Mouse (Mus musculus): ENCODE results near the gene Pak4. TPM values are rescaled to one million over a fixed set of nuclear protein-coding genes. Genes with fewer than 3 reads are reported as not detected.

The Pak4 gene
- total and polyA plus RNA-seq, 2 experiments from 2014 or later = 11.5 to 11.9 TPM

GRCm38 (mm10) chr7:28591862-28592261, 6.1 kb downstream of the Pak4 start:
- Histone ChIP-seq H3K9me3 (ENCODE audit: low read length) (no peaks in the 10 kb centered on the region), H3K36me3 (ENCODE audit: insufficient read depth) (no peaks in the 10 kb centered on the region), H3K4me1 (ENCODE audit: insufficient read depth) (peaks cover 7% of the 10 kb centered on the region; the same call in 1 of the 2 replicates), H3K9ac (no peak overlapping the region), H3K27me3 (ENCODE audit: insufficient read depth, low read length) (no peaks in the 10 kb centered on the region), H3K4me3 (ENCODE audit: low read depth, low read length) (no peak overlapping the region), H3K27ac (ENCODE audit: low read depth, low read length) (no peak overlapping the region), H3K4me2 (ENCODE audit: low read depth) (no peak overlapping the region)
- WGBS = 61% methylated on average over 1 of the region's 1 CpGs
- TF ChIP-seq CTCF (IDR thresholded peaks at IDR 0.05; ENCODE audit: low read depth) = no peak
- ATAC-seq (no peak), DNase-seq (no peak)

DNA sequence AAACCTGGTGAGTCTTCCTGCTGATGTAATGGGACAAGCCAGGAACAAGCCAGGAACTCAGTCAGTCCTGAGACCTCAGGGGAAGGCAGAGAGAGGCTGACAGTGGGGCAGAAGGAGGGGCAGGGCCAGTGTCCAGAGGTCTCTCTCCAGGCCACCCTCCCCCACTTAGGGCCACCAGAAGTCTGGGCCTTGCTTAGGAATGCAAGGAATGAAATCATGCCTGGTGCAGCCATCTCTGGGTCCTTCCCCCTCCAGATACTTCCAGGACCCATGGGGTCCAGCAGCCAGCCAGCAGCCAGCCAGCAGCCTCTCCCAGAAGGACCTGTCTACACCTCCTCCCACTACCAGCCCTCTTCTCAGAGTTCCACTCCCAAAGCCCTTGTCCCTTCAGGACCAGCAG, 10.3 kb downstream of the Pak4 start:
- H3K27ac ChIP-seq (ENCODE audit: low read depth, low read length) = no peak overlapping the region
- peaks cover 11% of the 10 kb centered on the region for H3K4me1 ChIP-seq (ENCODE audit: insufficient read depth)
- no peaks in the 10 kb centered on the region for H3K9me3 ChIP-seq (ENCODE audit: low read length)
- DNase-seq (no peak), ATAC-seq (no peak)
- H3K27me3 ChIP-seq (ENCODE audit: insufficient read depth, low read length) = no peaks in the 10 kb centered on the region
- H3K4me3 ChIP-seq (ENCODE audit: low read depth, low read length) = no peak overlapping the region
- no peak overlapping the region for H3K4me2 ChIP-seq (ENCODE audit: low read depth)
- TF ChIP-seq CTCF (IDR thresholded peaks at IDR 0.05; ENCODE audit: low read depth) = no peak
- H3K9ac ChIP-seq = no peak overlapping the region
- H3K36me3 ChIP-seq (ENCODE audit: insufficient read depth) = no peaks in the 10 kb centered on the region

GRCm38 (mm10) chr7:28586663-28587411, 11.1 kb downstream of the Pak4 start:
- TF ChIP-seq CTCF (IDR thresholded peaks at IDR 0.05; ENCODE audit: low read depth) = no peak
- DNase-seq (no peak), ATAC-seq (0 out of 2 replicates have a peak, but pooled peaks have one; percentile 18)
- Histone ChIP-seq H3K4me1 (ENCODE audit: insufficient read depth) (peaks cover 11% of the 10 kb centered on the region), H3K36me3 (ENCODE audit: insufficient read depth) (no peaks in the 10 kb centered on the region), H3K4me2 (ENCODE audit: low read depth) (no peak overlapping the region), H3K27ac (ENCODE audit: low read depth, low read length) (no peak overlapping the region), H3K27me3 (ENCODE audit: insufficient read depth, low read length) (no peaks in the 10 kb centered on the region), H3K9ac (no peak overlapping the region), H3K4me3 (ENCODE audit: low read depth, low read length) (no peak overlapping the region), H3K9me3 (ENCODE audit: low read length) (no peaks in the 10 kb centered on the region)
- WGBS = 53% methylated on average over 6 of the region's 6 CpGs

DNA sequence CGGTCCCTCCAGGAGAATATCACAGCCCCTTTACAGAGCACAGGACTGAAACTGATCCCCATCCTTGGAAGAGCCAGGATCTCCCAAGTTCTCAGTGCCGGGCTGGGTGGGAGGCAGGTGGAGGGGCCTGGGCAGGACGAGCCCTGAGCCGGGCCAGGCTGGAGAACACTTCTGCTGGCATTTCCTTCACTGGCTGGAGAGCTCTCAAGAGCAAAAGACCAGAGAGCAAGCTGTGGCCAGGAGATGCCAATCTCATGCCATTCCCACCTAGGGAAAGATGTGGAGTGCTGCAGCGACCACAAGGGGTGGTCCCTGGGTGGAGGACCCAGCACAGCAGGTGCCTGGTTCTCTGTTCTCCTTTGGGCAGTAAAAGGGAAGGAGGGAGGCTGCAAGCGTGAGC, 13.0 kb downstream of the Pak4 start:
- ATAC-seq = no peak

DNA sequence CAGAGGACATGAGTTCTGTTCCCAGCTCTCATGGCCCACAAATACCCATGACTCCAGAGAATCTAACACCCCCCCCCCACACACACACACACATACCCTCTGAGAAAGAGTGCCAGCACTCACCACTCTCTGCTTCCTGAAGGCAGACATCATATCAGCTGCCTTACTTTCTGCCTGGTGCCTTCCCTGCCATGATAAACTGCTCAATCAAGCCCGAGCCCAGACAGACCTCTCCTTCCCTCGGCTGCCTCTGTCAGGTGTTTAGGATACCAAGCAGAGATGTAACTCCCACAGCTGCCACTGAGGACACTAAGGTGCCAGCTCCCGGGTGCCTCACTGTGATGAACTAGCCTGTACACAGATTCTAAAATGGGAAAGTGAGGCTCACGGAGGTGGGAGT, 13.5 kb downstream of the Pak4 start:
- Histone ChIP-seq H3K4me3 (ENCODE audit: low read depth, low read length) (no peak overlapping the region), H3K27ac (ENCODE audit: low read depth, low read length) (no peak overlapping the region), H3K9ac (no peak overlapping the region), H3K4me1 (ENCODE audit: insufficient read depth) (peaks cover 11% of the 10 kb centered on the region), H3K27me3 (ENCODE audit: insufficient read depth, low read length) (no peaks in the 10 kb centered on the region), H3K9me3 (ENCODE audit: low read length) (no peaks in the 10 kb centered on the region), H3K4me2 (ENCODE audit: low read depth) (no peak overlapping the region), H3K36me3 (ENCODE audit: insufficient read depth) (no peaks in the 10 kb centered on the region)
- WGBS = 74% methylated on average over 4 of the region's 4 CpGs
- ATAC-seq (no peak), DNase-seq (no peak)
- TF ChIP-seq CTCF (IDR thresholded peaks at IDR 0.05; ENCODE audit: low read depth) = no peak

More for the DNA sequence above, 13.0 kb downstream of the Pak4 start:
- WGBS = 77% methylated on average over 6 of the region's 6 CpGs
- Histone ChIP-seq H3K36me3 (ENCODE audit: insufficient read depth) (no peaks in the 10 kb centered on the region), H3K4me3 (ENCODE audit: low read depth, low read length) (no peak overlapping the region), H3K4me1 (ENCODE audit: insufficient read depth) (peaks cover 11% of the 10 kb centered on the region), H3K27ac (ENCODE audit: low read depth, low read length) (no peak overlapping the region), H3K27me3 (ENCODE audit: insufficient read depth, low read length) (no peaks in the 10 kb centered on the region), H3K9me3 (ENCODE audit: low read length) (no peaks in the 10 kb centered on the region), H3K4me2 (ENCODE audit: low read depth) (no peak overlapping the region), H3K9ac (no peak overlapping the region)
- DNase-seq = no peak
- no peak for TF ChIP-seq CTCF (IDR thresholded peaks at IDR 0.05; ENCODE audit: low read depth)

DNA sequence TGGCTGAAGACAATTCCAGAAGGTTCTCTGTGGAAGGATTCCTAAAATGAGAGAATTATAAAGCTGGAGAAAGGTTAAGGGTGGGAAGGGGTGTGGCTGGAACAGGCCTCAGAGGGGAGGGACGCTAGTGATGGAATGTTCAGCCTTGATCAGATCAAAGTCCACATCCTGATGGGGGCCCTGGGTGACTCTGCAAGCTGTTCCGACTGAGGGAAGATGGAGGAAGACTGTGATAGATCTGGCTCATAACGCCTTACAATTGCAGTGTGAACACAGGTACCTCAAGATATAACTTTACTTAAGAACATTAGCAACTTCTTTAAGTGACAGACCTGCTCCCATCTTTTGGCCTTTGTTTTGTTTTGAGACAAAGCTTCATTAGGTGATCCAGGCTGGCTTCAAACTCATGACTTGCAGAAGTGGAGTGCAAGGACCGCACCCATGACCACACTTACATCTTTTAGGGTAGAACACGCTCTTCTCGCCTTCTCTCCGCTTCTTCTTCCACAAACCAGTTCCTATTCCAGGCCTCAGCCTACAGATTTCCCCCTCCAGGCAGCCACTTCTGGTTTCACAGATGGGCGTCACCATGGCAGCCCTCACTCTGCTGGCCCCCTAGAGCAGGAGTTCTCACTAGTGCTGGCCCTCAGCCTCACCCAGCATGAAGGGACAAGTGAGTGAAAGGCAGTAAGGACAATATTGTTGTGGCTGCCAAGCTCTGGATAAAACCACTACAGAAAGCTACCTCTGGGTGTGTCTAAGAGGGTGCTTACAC, 14.2 kb downstream of the Pak4 start:
- ATAC-seq = peak; percentile 33; the same call in 1 of the 2 replicates
- Histone ChIP-seq H3K4me2 (ENCODE audit: low read depth) (no peak overlapping the region), H3K4me1 (ENCODE audit: insufficient read depth) (peaks cover 11% of the 10 kb centered on the region), H3K36me3 (ENCODE audit: insufficient read depth) (no peaks in the 10 kb centered on the region), H3K9me3 (ENCODE audit: low read length) (no peaks in the 10 kb centered on the region), H3K27me3 (ENCODE audit: insufficient read depth, low read length) (no peaks in the 10 kb centered on the region), H3K9ac (no peak overlapping the region), H3K27ac (ENCODE audit: low read depth, low read length) (peak overlapping the region; percentile 42), H3K4me3 (ENCODE audit: low read depth, low read length) (no peak overlapping the region)
- no peak for TF ChIP-seq CTCF (IDR thresholded peaks at IDR 0.05; ENCODE audit: low read depth)
- no peak for DNase-seq
- 73% methylated on average over 8 of the region's 8 CpGs for WGBS

DNA sequence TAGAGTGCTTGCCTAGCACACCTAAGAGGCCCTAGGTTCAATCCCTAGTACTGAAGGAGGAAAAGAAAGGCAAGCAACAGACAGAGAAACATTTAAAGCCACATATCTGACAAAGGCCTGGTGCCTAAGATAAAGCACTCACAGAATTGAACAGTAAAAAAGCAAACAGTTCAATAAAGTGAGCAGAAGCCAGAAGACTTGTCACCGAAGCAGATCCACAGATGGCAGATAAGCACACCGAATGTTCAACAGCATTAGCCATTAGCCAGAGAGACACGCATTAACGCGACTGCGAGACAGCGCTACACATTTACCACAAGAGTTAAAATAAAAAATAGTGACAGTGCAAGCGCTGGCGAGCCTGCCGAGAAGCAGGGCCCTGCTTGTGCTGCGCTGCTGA, 15.1 kb downstream of the Pak4 start:
- peak; percentile 47; the same call in 1 of the 2 replicates for ATAC-seq
- Histone ChIP-seq H3K27me3 (ENCODE audit: insufficient read depth, low read length) (no peaks in the 10 kb centered on the region), H3K36me3 (ENCODE audit: insufficient read depth) (no peaks in the 10 kb centered on the region), H3K9ac (no peak overlapping the region), H3K27ac (ENCODE audit: low read depth, low read length) (peak overlapping the region; percentile 42), H3K4me1 (ENCODE audit: insufficient read depth) (peaks cover 11% of the 10 kb centered on the region), H3K9me3 (ENCODE audit: low read length) (no peaks in the 10 kb centered on the region), H3K4me3 (ENCODE audit: low read depth, low read length) (no peak overlapping the region), H3K4me2 (ENCODE audit: low read depth) (no peak overlapping the region)
- DNase-seq = peak; percentile 57
- TF ChIP-seq CTCF (IDR thresholded peaks at IDR 0.05; ENCODE audit: low read depth) = no peak
- WGBS = 58% methylated on average over 11 of the region's 11 CpGs
